8 mouse cellular contexts compared by ENCODE assay signal in the genomic region with DNA sequence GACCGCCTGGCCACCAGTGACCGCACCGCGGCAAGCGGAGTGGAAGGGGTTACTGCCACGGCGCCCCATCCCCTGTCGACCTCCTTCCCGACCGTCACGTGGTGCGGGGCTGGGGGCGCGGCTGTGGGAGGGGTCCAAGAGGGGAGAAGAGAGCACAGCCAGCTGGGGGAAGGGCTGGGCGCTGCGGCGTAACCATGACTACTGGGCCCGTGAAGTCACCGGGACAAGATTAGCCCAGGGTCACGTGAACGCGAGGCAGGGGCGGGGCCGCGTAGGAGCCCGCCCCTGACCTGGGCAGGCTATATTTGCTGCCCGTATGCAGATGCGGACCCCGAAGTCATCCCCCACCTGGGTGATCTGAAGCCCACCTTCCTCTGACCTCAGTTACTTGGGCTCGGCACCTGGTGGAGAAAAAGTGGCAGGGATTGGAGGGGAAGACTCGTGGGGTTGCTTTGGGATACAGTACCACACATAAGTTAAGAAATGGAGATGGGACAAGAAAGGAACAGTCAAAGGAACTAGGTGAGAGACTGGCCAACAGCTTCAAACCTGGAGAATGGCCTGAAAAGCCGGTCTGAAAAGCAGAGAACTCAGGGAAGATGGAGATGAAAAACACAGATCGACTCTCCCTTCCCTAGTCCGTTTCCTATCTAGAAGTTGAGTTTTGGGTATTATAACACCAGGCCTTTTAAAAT. TPM values are rescaled to one million over a fixed set of nuclear protein-coding genes. Genes with fewer than 3 reads are reported as not detected.
DNase-seq lines count a peak whose midpoint lies in the region; ATAC-seq lines count a peak whose summit lies in the region.

No protein-coding gene starts in this region.

- ATAC-seq in hindbrain, embryonic 12.5 days (ENCODE audit: low FRiP score): peak; percentile 94

- H3K4me1 ChIP-seq in hindbrain, embryonic 12.5 days: peaks cover 57% of the 10 kb centered on the region

- H3K9me3 ChIP-seq in hindbrain, embryonic 12.5 days (replicated peaks): no peaks in the 10 kb centered on the region

- peak; percentile 64 for DNase-seq in NIH3T3 (ENCODE audit: low read depth)
- DNase-seq in cerebellum, postnatal 10 days: peak; percentile 94 to 96
- DNase-seq in frontal cortex, postnatal 10 days (ENCODE audit: low spot score in 2 of 2): peak; percentile 91 to 92
- DNase-seq in layer of hippocampus, postnatal 14 days (ENCODE audit: low spot score in 2 of 2): peak; percentile 83 to 91
- peak; percentile 93 for DNase-seq in lung, postnatal 10 days
- peak; percentile 87 for DNase-seq in ovary, postnatal 36 days (ENCODE audit: low spot score)
- peak; percentile 83 for DNase-seq in thymus, postnatal 14 days

- peak overlapping the region; percentile 70 for H3K9ac ChIP-seq in hindbrain, embryonic 12.5 days

- 3% methylated on average over 34 of the region's 34 CpGs for WGBS in hindbrain, embryonic 12.5 days

- peaks cover 6% of the 10 kb centered on the region; the same call in 1 of the 2 replicates for H3K36me3 ChIP-seq in hindbrain, embryonic 12.5 days

- peak overlapping the region; percentile 83 for H3K4me2 ChIP-seq in hindbrain, embryonic 12.5 days (replicated peaks)

- H3K4me3 ChIP-seq in hindbrain, embryonic 12.5 days: peak overlapping the region; percentile 58

- no peaks in the 10 kb centered on the region for H3K27me3 ChIP-seq in hindbrain, embryonic 12.5 days

- peak overlapping the region; percentile 89 for H3K27ac ChIP-seq in hindbrain, embryonic 12.5 days

RNA-seq across cellular contexts. Expression of a gene that starts 6.1 kb away (rescaled TPM):
- polyA plus RNA-seq in hindbrain, embryonic 12.5 days (2016; fragmentation: Nextera tagmentation; extraction: Ambion mirVana): 45.5 and 46.0 TPM in 2 replicates
- 10 to 100 TPM; 81.9 to 89.4 TPM for total RNA-seq in layer of hippocampus, postnatal 14 days (2021)

RNA-seq across cellular contexts. Expression of a gene that starts 7.2 kb away (rescaled TPM):
- 4.3 and 6.6 TPM in 2 replicates for polyA plus RNA-seq in hindbrain, embryonic 12.5 days (2016; fragmentation: Nextera tagmentation; extraction: Ambion mirVana)
- not detected for total RNA-seq in layer of hippocampus, postnatal 14 days (2021)

RNA-seq across cellular contexts. Expression of a gene that starts 7.3 kb away (rescaled TPM):
- 93.0 and 94.0 TPM in 2 replicates for polyA plus RNA-seq in hindbrain, embryonic 12.5 days (2016; fragmentation: Nextera tagmentation; extraction: Ambion mirVana)
- total RNA-seq in layer of hippocampus, postnatal 14 days (2021): 10 to 100 TPM; 34.9 to 41.8 TPM

RNA-seq across cellular contexts. Expression of a gene that starts 14.0 kb away (rescaled TPM):
- polyA plus RNA-seq in hindbrain, embryonic 12.5 days (2016; fragmentation: Nextera tagmentation; extraction: Ambion mirVana): 3.6 and 4.3 TPM in 2 replicates
- total RNA-seq in layer of hippocampus, postnatal 14 days (2021): 1 to 10 TPM; 4.8 to 6.1 TPM

RNA-seq across cellular contexts. Expression of a gene that starts 40.4 kb away (rescaled TPM):
- 153 and 161 TPM in 2 replicates for polyA plus RNA-seq in hindbrain, embryonic 12.5 days (2016; fragmentation: Nextera tagmentation; extraction: Ambion mirVana)
- 100 to 1,000 TPM; 438 to 462 TPM for total RNA-seq in layer of hippocampus, postnatal 14 days (2021)

Comparison
In these comparisons a context has a peak if more than half of its experiments do, and no peak if none do; other contexts are left out.
1. Peak in every context shown above with its lines: DNase-seq, ATAC-seq, H3K4me3 ChIP-seq and H3K27ac ChIP-seq.